Mouse (Mus musculus): ENCODE measurements around the gene Tcaf3. TPM values are rescaled to one million over a fixed set of nuclear protein-coding genes. Genes with fewer than 3 reads are reported as not detected.

Tcaf3 gene
- polyA plus RNA-seq, 1 experiment from 2014 or later, result not detected

Other genes starting within 250 kb of the Tcaf3 start
- 71.4 and 82.5 TPM in 2 replicates for gene Zyx, start 248.1 kb downstream of the Tcaf3 start, polyA plus RNA-seq (2016; fragmentation: Nextera tagmentation; extraction: Ambion mirVana)
- 1.9 and 2.4 TPM in 2 replicates for gene Epha1, start 224.4 kb downstream of the Tcaf3 start, polyA plus RNA-seq (2016; fragmentation: Nextera tagmentation; extraction: Ambion mirVana)
- gene Tas2r143, start 197.5 kb downstream of the Tcaf3 start, polyA plus RNA-seq (2016; fragmentation: Nextera tagmentation; extraction: Ambion mirVana), result not detected in 2 replicates
- gene Tas2r135, start 192.3 kb downstream of the Tcaf3 start, polyA plus RNA-seq (2016; fragmentation: Nextera tagmentation; extraction: Ambion mirVana), result not detected in 2 replicates
- not detected in 2 replicates for gene Tas2r126, start 163.2 kb downstream of the Tcaf3 start, polyA plus RNA-seq (2016; fragmentation: Nextera tagmentation; extraction: Ambion mirVana)
- gene Olfr458, start 132.5 kb downstream of the Tcaf3 start, polyA plus RNA-seq (2016; fragmentation: Nextera tagmentation; extraction: Ambion mirVana), result not detected in 2 replicates
- gene Olfr457, start 121.4 kb downstream of the Tcaf3 start, polyA plus RNA-seq (2016; fragmentation: Nextera tagmentation; extraction: Ambion mirVana), result not detected in 2 replicates
- gene Olfr456, start 110.5 kb downstream of the Tcaf3 start, polyA plus RNA-seq (2016; fragmentation: Nextera tagmentation; extraction: Ambion mirVana), result not detected in 2 replicates
- gene Olfr455, start 50.1 kb downstream of the Tcaf3 start, polyA plus RNA-seq (2016; fragmentation: Nextera tagmentation; extraction: Ambion mirVana), result not detected in 2 replicates
- gene Tcaf2, start 47.6 kb upstream of the Tcaf3 start, polyA plus RNA-seq (2016; fragmentation: Nextera tagmentation; extraction: Ambion mirVana), result 3.8 and 4.5 TPM in 2 replicates
- gene Tcaf1, start 112.4 kb upstream of the Tcaf3 start, polyA plus RNA-seq (2016; fragmentation: Nextera tagmentation; extraction: Ambion mirVana), result 189 and 192 TPM in 2 replicates
- gene Olfr453, start 141.7 kb upstream of the Tcaf3 start, polyA plus RNA-seq (2016; fragmentation: Nextera tagmentation; extraction: Ambion mirVana), result not detected in 2 replicates
- gene Olfr38, start 158.7 kb upstream of the Tcaf3 start, polyA plus RNA-seq (2016; fragmentation: Nextera tagmentation; extraction: Ambion mirVana), result not detected in 2 replicates
- not detected in 2 replicates for gene Olfr452, start 187.4 kb upstream of the Tcaf3 start, polyA plus RNA-seq (2016; fragmentation: Nextera tagmentation; extraction: Ambion mirVana)
- gene Olfr450, start 214.2 kb upstream of the Tcaf3 start, polyA plus RNA-seq (2016; fragmentation: Nextera tagmentation; extraction: Ambion mirVana), result not detected in 2 replicates
- not detected in 2 replicates for gene Olfr449, start 236.7 kb upstream of the Tcaf3 start, polyA plus RNA-seq (2016; fragmentation: Nextera tagmentation; extraction: Ambion mirVana)